Mouse (Mus musculus) lung, postnatal 0 days (tissue): ENCODE results near the gene Mob1a.

Experiments used
- CTCF ChIP-seq: IDR thresholded peaks from 2 replicates; pipeline ENCODE4 v1.5.1; 2016; ENCODE audit warnings: antibody characterized with exemption, mild to moderate bottlenecking
- EP300 ChIP-seq: IDR thresholded peaks from 2 replicates; pipeline ENCODE4 v1.6.1; 2016; ENCODE audit warnings: antibody characterized with exemption, mild to moderate bottlenecking, control low read depth

DNA sequence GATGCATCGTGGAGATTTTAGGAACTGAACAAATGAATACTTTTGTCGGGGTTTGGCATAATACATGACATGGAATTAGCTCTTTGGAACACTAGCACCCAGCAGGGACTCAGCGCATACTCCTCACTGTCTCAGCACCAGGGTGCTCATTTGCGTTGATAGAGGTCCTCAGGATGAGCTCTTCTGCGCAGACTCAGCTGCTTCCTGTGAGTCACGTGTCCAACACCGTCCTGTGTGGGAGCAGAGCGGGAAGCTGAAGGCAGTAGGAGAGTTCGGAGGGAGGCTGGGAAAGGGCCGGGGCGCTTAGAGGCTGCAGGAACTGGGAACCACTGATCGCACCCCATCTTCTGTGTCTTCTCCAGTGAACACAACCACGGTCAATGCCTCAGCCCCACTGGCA lies 48.7 kb upstream of the Mob1a start:
- TF ChIP-seq CTCF (no peak), EP300 (no peak)
